Mouse (Mus musculus) layer of hippocampus, adult 9-10 months (tissue): ENCODE measurements around the gene Sephs2.

Source experiments
- DNase-seq: peaks from one replicate; pipeline ENCODE4 v3.0.0; 2022; ENCODE audit warnings: low spot score

Gene Sephs2

GRCm38 (mm10) chr7:127273925-127274789 is at the start of gene Sephs2:
TSS of gene Sephs2 (minus strand) at chr7:127274055.
- peak; percentile 99 for DNase-seq

GRCm38 (mm10) chr7:127322085-127322484 is 48.2 kb upstream of the Sephs2 start:
- no peak for DNase-seq

DNA sequence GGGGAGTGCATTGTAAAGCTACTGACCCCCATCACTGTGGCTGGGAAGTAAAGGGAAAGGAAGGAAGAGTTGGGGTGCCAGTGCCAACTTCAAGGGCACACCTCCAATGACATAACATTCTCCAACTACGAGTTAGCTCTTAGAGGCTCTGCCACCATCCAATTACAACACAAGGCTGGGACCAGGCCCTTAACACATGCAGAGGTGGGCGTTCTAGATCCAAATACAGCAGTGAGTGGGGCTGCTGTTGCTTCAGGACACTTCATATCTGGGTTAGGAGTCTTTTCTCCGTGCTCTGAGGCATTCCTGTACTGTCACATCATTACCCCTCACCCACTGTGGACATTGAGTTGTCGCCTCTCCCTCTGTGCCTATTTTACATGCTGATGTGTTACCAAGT is 47.3 kb upstream of the Sephs2 start:
- DNase-seq, result no peak

DNA sequence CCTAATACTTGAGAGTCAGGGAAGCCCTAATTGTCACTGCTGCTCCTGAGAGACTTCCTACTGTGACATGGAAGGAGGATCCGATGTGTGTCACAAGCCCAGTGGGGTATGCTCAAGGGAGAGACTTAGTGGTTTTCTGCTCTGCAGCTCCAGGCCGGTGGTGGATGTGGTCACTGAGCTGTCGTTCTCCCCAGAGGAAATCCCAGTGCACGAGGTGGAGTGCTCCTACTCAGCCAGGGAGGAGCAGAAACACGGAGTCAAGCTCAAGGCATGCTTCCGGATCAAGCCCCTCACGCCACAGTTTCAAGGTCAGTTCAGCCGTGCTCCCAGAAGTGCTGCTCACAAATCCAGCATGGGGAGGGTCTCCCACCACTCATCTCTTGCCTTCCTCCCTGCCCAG is 40.1 kb upstream of the Sephs2 start:
- no peak for DNase-seq

DNA sequence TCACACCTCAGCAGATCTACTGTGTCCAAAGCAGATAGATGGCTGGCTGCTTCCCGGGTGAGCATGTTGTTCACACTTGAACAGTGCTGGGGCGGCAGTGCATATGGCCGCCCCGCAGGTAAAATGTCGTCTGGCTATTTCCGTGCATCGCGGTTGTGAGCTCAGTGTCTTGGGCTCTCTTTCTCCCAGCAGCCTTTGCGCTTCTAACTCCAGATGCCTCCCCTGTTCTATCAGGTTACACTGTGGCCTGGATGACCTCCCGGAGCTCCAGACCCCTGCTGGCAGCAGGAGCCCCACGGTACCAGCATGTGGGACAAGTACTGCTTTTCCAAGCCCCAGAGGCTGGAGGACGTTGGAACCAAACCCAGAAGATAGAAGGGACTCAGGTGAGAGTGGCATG is 36.1 kb upstream of the Sephs2 start:
- DNase-seq, result no peak

GRCm38 (mm10) chr7:127308887-127309286 is 35.0 kb upstream of the Sephs2 start:
- peak; percentile 85 for DNase-seq

DNA sequence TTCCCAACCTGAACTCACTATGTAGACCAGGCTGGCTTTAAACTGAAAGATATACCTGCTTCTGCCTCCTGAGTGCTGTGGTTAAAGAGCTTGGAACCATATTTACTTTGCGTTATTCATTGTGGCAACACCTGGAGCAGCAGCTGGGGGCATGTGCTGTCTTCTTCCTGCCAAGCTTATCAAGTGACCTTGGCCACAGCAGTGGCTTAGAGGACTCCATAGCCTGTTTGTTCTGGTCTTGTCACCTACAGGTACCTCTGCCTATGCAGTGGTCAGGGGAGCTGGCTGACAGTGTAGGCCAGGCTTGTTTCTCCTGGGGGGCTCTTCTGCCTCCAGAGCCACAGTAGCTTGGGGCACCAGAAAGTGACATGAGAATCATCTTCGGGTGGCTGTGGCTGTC is 34.6 kb upstream of the Sephs2 start:
- no peak for DNase-seq

GRCm38 (mm10) chr7:127297586-127298193 is 23.8 kb upstream of the Sephs2 start:
- no peak for DNase-seq

DNA sequence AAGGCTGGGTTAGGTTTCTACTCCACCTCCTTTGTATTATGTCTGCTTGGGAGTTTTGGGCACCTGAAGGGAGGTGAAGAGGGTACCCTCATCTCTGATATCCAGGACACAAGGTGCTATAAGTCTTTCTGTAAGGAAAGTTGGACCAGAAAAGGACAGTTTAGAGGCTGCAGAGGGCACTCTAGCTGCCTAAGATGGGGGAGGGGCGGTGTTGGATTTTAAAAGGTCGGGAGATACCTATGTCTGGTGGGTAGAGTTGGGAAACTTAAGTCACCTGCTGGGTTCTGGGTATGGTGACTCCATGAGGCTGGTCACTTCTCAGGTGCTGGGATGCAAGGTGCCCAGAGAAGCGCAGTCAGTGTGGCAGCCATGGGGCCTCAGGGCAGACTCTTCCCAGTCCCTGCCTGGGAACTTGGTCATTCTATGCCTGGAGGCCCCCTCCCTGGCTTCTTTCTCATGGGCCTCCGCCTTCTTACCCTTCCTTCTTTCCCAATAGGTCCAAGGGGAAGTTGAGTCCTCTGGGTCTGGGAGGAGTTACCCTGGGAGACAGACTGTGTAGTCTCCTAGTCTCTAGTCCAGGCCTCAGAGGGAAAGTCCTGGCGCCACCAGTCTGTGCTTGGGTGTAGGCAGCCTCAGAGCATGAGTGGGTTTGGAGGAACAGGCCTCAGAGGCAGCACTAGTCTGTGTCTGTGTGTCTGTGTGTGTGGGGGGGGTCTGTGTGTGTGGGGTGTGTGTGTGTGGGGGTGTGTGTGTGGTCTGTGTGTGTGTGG is 23.1 kb upstream of the Sephs2 start:
- DNase-seq, result no peak

GRCm38 (mm10) chr7:127296098-127296497 is 22.2 kb upstream of the Sephs2 start, which contains the start of gene Itgal:
TSS of gene Itgal (plus strand) at chr7:127296260.
- DNase-seq, result no peak

DNA sequence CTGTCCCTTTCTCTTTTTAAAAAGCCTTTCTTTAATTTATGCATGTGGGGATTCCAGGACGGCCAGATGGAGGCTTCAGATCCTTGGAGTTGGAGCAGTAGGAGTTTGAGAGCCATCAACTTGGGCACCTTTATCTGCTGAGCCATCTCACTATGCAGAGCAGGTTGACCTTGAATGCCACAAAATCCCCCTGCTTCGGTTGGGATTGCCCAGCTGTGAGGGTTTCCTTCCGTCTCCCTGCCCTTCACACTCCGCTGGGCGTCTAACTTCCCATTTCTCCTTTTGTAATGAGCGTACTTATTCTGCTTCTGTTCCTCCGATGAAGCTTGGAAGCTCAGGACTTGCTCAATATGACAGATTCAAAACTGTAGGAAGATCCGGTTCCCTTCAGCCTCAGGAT is 16.3 kb upstream of the Sephs2 start:
- DNase-seq, result no peak

DNA sequence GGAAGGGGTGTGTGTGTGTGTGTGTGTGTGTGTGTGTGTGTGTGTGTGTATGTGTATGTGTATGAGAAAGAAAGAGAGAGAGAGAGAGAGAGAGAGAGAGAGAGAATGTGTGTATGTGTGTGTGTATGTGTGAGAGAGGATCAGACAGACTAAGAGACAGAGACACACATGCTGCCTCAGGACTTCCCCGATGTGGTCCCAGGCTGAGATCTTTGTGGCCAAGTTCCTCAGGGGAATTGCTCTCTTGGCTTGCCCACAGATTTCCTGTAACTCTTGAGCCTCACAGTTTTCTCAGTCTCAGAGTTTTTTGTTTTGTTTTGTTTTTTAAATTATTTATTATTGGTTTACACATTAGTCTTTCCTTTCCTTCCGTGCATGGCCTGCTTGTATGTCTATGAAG is 15.5 kb upstream of the Sephs2 start:
- no peak for DNase-seq

- DNase-seq, result no peak
Observed at GRCm38 (mm10) chr7:127287940-127288339, 14.1 kb upstream of the Sephs2 start.

DNA sequence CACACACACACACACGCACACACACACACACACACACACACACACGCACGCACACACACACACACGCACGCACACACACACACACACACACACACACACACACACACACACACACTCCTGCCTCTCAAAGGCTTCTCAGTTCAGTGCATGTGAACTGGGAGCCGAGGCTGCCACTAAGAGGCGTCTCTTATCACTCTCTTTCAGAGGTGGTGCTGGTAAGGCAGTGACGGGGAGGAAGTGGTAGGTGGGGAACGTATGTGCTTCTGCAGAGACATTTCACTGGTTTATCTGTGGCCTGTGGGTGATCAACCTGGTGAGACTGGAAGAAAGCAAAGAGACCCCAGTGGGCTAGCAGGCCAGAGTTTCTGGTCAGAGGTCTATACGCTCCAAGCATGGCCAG is 11.3 kb upstream of the Sephs2 start:
- DNase-seq, result no peak

DNA sequence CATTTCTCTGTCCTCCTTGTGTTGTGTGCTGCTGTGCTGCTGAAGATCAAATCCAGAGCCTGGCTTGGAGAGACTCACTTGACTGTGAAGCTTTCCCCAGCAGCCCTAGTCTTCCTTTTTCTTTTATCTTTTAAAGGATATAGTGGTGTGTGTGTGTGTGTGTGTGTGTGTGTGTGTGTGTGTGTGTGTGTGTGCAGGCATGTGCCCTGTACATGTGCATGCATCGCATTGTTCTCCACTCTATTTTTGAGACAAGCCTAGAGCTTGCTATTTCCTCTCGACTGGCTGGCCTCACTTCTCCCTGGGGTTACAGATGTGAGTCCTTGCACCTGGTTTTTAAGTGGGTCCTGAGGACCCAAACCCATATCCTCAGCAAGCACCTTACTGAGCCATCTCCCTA is 8.3 kb upstream of the Sephs2 start:
- no peak for DNase-seq

DNA sequence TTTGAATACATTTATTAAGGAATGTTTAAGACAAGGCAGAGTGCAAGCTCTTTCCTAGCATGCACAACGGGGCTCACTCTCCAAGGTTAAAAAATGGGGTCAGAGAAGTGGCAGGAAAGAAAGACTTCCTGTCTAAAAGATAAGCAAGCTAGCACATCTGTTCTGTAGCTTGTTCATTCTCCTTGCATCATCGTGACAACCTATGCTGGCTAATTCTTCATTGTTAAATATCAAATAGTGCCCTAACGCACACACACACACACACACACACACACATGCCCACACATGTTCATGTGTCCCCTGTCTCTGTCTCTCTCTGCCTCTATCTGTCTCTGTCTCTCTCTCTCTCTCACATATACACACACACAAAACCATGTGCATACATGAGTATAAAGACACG is 7.3 kb upstream of the Sephs2 start:
- no peak for DNase-seq

DNA sequence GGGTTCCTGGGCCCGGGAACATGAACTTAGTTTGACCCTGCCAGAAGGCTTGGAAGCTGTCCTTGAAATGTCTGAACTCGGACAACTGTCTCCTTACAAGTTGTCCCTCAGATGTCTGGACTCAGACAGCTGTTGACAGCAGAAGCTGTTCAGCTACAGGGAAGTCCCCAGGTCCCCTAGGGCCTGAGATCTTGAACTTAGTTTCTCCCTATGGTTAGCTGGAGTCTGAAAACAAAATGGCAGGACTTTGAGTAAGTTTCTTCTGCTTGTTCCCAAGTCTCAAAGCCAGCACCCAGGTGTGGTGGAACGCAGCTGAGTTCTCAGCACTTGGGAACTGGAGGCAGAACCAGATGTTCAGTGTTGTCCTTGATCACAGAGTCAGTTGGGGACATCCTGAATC is 6.2 kb upstream of the Sephs2 start:
- DNase-seq, result no peak

- no peak for DNase-seq
Observed at GRCm38 (mm10) chr7:127278311-127278710, 4.5 kb upstream of the Sephs2 start.

GRCm38 (mm10) chr7:127276519-127276961 is 2.7 kb upstream of the Sephs2 start:
- no peak for DNase-seq

GRCm38 (mm10) chr7:127273118-127273923 is 534 bp downstream of the Sephs2 start:
- no peak for DNase-seq

GRCm38 (mm10) chr7:127272566-127272965 is 1.3 kb downstream of the Sephs2 start:
- no peak for DNase-seq

GRCm38 (mm10) chr7:127271093-127271492 is 2.8 kb downstream of the Sephs2 start:
- no peak for DNase-seq
